Mouse (Mus musculus) limb, embryonic 12.5 days (tissue): ENCODE data around the gene Pdss2. TPM values are rescaled to one million over a fixed set of nuclear protein-coding genes. Genes with fewer than 3 reads are reported as not detected.

Source experiments
- ATAC-seq: fragments of 200-750 bp; cut with Nextera tagmentation; 2 replicates; pipeline ENCODE4 v1.8.0; 2017; ENCODE audit warnings: low read depth, moderate TSS enrichment; ENCODE audit not compliant: insufficient number of reproducible peaks, insufficient read depth, low FRiP score, low TSS enrichment
- H3K27ac ChIP-seq: fragments of 300-500 bp; sonication (generic); 2 replicates; pipeline ENCODE4 v1.5.1; 2016; ENCODE audit warnings: mild to moderate bottlenecking, moderate library complexity
- H3K27me3 ChIP-seq: fragments of 300-500 bp; sonication (generic); 2 replicates; pipeline ENCODE4 v1.6.1; 2016; ENCODE audit warnings: mild to moderate bottlenecking, moderate library complexity
- H3K36me3 ChIP-seq: fragments of 300-500 bp; sonication (generic); 2 replicates; pipeline ENCODE4 v1.6.1; 2016; ENCODE audit warnings: mild to moderate bottlenecking, moderate library complexity
- H3K4me1 ChIP-seq: fragments of 300-500 bp; sonication (generic); replicated peaks from 2 replicates; pipeline ENCODE4 v1.6.1; 2016
- H3K4me2 ChIP-seq: fragments of 300-500 bp; sonication (generic); 2 replicates; pipeline ENCODE4 v1.6.1; 2016; ENCODE audit warnings: mild to moderate bottlenecking, moderate library complexity
- H3K4me3 ChIP-seq: fragments of 300-500 bp; sonication (generic); replicated peaks from 2 replicates; pipeline ENCODE4 v1.5.1; 2016; ENCODE audit warnings: mild to moderate bottlenecking
- H3K9ac ChIP-seq: fragments of 300-500 bp; sonication (generic); replicated peaks from 2 replicates; pipeline ENCODE4 v1.6.1; 2016; ENCODE audit warnings: mild to moderate bottlenecking, moderate library complexity
- H3K9me3 ChIP-seq: fragments of 300-500 bp; sonication (generic); 2 replicates; pipeline ENCODE4 v1.6.1; 2016; ENCODE audit warnings: mild to moderate bottlenecking, moderate library complexity
- WGBS: fragments of 180-500 bp; shearing (Covaris S2); methylation state at CpG from one replicate; pipeline ENCODE4 v1.1.7; 2016; 5-methylcytosine and 5-hydroxymethylcytosine counted together
- polyA plus RNA-seq: library from polyadenylated mRNA; unstranded; fragments of >200 nt; fragmentation: Nextera tagmentation; extraction: Ambion mirVana; gene quantifications from 2 replicates; pipeline ENCODE4 v1.2.1, GENCODE M21; 2016

Pdss2 gene
- polyA plus RNA-seq, 1 experiment from 2014 or later: 13.7 TPM

- Histone ChIP-seq H3K9me3 (no peaks in the 10 kb centered on the region), H3K4me2 (no peak overlapping the region), H3K4me3 (no peak overlapping the region), H3K27me3 (peaks cover 10% of the 10 kb centered on the region; the same call in 1 of the 2 replicates), H3K27ac (no peak overlapping the region), H3K36me3 (no peaks in the 10 kb centered on the region), H3K9ac (no peak overlapping the region), H3K4me1 (0 out of 2 replicates have a peak, but pooled peaks cover 8% of the 10 kb centered on the region)
- WGBS: 92% methylated on average over 3 of the region's 3 CpGs
- ATAC-seq: no peak
These were observed 227.4 kb downstream of the Pdss2 start for GRCm38 (mm10) chr10:43448656-43449055.

GRCm38 (mm10) chr10:43451848-43452662, 230.8 kb downstream of the Pdss2 start:
- H3K4me1 ChIP-seq: 0 out of 2 replicates have a peak, but pooled peaks cover 8% of the 10 kb centered on the region
- peak; percentile 80; the same call in 1 of the 2 replicates for ATAC-seq
- no peaks in the 10 kb centered on the region for H3K36me3 ChIP-seq
- peak overlapping the region; percentile 45 for H3K4me2 ChIP-seq
- H3K27ac ChIP-seq: no peak overlapping the region
- peak overlapping the region; percentile 15 for H3K4me3 ChIP-seq
- H3K9ac ChIP-seq: peak overlapping the region; percentile 24; the same call in 1 of the 2 replicates
- peaks cover 10% of the 10 kb centered on the region; the same call in 1 of the 2 replicates for H3K27me3 ChIP-seq
- no peaks in the 10 kb centered on the region for H3K9me3 ChIP-seq
- 28% methylated on average over 16 of the region's 16 CpGs for WGBS

GRCm38 (mm10) chr10:43452663-43452996, 231.3 kb downstream of the Pdss2 start:
- H3K4me1 ChIP-seq: 0 out of 2 replicates have a peak, but pooled peaks cover 8% of the 10 kb centered on the region
- ATAC-seq: no peak
- peak overlapping the region; percentile 15 for H3K4me3 ChIP-seq
- 17% methylated on average over 5 of the region's 5 CpGs for WGBS
- H3K27me3 ChIP-seq: peaks cover 10% of the 10 kb centered on the region; the same call in 1 of the 2 replicates
- H3K36me3 ChIP-seq: no peaks in the 10 kb centered on the region
- H3K9ac ChIP-seq: peak overlapping the region; percentile 24; the same call in 1 of the 2 replicates
- peak overlapping the region; percentile 45 for H3K4me2 ChIP-seq
- H3K27ac ChIP-seq: no peak overlapping the region
- peaks cover 4% of the 10 kb centered on the region; the same call in 1 of the 2 replicates for H3K9me3 ChIP-seq

GRCm38 (mm10) chr10:43454219-43454618, 232.9 kb downstream of the Pdss2 start:
- no peak overlapping the region for H3K9ac ChIP-seq
- no peak for ATAC-seq
- WGBS: 63% methylated on average over 1 of the region's 1 CpGs
- no peak overlapping the region for H3K4me3 ChIP-seq
- 0 out of 2 replicates have a peak, but pooled peaks cover 8% of the 10 kb centered on the region for H3K4me1 ChIP-seq
- H3K9me3 ChIP-seq: peaks cover 7% of the 10 kb centered on the region; the same call in 1 of the 2 replicates
- no peaks in the 10 kb centered on the region for H3K36me3 ChIP-seq
- H3K27ac ChIP-seq: no peak overlapping the region
- H3K4me2 ChIP-seq: no peak overlapping the region
- peaks cover 10% of the 10 kb centered on the region; the same call in 1 of the 2 replicates for H3K27me3 ChIP-seq

GRCm38 (mm10) chr10:43454671-43455070, 233.4 kb downstream of the Pdss2 start:
- Histone ChIP-seq H3K27me3 (peaks cover 10% of the 10 kb centered on the region; the same call in 1 of the 2 replicates), H3K4me1 (0 out of 2 replicates have a peak, but pooled peaks cover 8% of the 10 kb centered on the region), H3K9ac (no peak overlapping the region), H3K9me3 (peaks cover 7% of the 10 kb centered on the region; the same call in 1 of the 2 replicates), H3K4me3 (no peak overlapping the region), H3K27ac (no peak overlapping the region), H3K4me2 (no peak overlapping the region), H3K36me3 (no peaks in the 10 kb centered on the region)
- ATAC-seq: no peak
- 95% methylated on average over 3 of the region's 3 CpGs for WGBS

- peaks cover under 1% of the 10 kb centered on the region; the same call in 1 of the 2 replicates for H3K9me3 ChIP-seq
- H3K4me1 ChIP-seq: peaks cover 4% of the 10 kb centered on the region; the same call in 1 of the 2 replicates
- no peak overlapping the region for H3K4me2 ChIP-seq
- H3K36me3 ChIP-seq: no peaks in the 10 kb centered on the region
- WGBS: 84% methylated on average over 5 of the region's 5 CpGs
- no peak overlapping the region for H3K27ac ChIP-seq
- H3K4me3 ChIP-seq: no peak overlapping the region
- no peak overlapping the region for H3K9ac ChIP-seq
- no peak for ATAC-seq
- H3K27me3 ChIP-seq: no peaks in the 10 kb centered on the region
These were observed 241.5 kb downstream of the Pdss2 start for GRCm38 (mm10) chr10:43462821-43463220.

- Histone ChIP-seq H3K4me2 (no peak overlapping the region), H3K4me3 (no peak overlapping the region), H3K9ac (no peak overlapping the region), H3K27ac (no peak overlapping the region), H3K9me3 (no peaks in the 10 kb centered on the region), H3K27me3 (no peaks in the 10 kb centered on the region), H3K36me3 (no peaks in the 10 kb centered on the region), H3K4me1 (peaks cover 5% of the 10 kb centered on the region; the same call in 1 of the 2 replicates)
- WGBS: 60% methylated on average over 3 of the region's 3 CpGs
- no peak for ATAC-seq
These were observed 241.9 kb downstream of the Pdss2 start for GRCm38 (mm10) chr10:43463227-43463626.

GRCm38 (mm10) chr10:43466223-43466622, 244.9 kb downstream of the Pdss2 start:
- H3K36me3 ChIP-seq: no peaks in the 10 kb centered on the region
- H3K27me3 ChIP-seq: no peaks in the 10 kb centered on the region
- no peak overlapping the region for H3K27ac ChIP-seq
- no peak for ATAC-seq
- peaks cover 5% of the 10 kb centered on the region; the same call in 1 of the 2 replicates for H3K4me1 ChIP-seq
- no peak overlapping the region for H3K4me3 ChIP-seq
- WGBS: 87% methylated on average over 2 of the region's 2 CpGs
- H3K9ac ChIP-seq: no peak overlapping the region
- H3K9me3 ChIP-seq: no peaks in the 10 kb centered on the region
- no peak overlapping the region for H3K4me2 ChIP-seq

- no peaks in the 10 kb centered on the region for H3K27me3 ChIP-seq
- no peak for ATAC-seq
- WGBS: 30% methylated on average over 13 of the region's 13 CpGs
- H3K9me3 ChIP-seq: no peaks in the 10 kb centered on the region
- peak overlapping the region; percentile 24; the same call in 1 of the 2 replicates for H3K4me2 ChIP-seq
- no peak overlapping the region for H3K9ac ChIP-seq
- peaks cover 5% of the 10 kb centered on the region; the same call in 1 of the 2 replicates for H3K4me1 ChIP-seq
- no peak overlapping the region for H3K4me3 ChIP-seq
- H3K36me3 ChIP-seq: no peaks in the 10 kb centered on the region
- H3K27ac ChIP-seq: no peak overlapping the region
These were observed 246.4 kb downstream of the Pdss2 start for GRCm38 (mm10) chr10:43467659-43468058.

GRCm38 (mm10) chr10:43468293-43468692, 247.0 kb downstream of the Pdss2 start:
- H3K9me3 ChIP-seq: no peaks in the 10 kb centered on the region
- no peaks in the 10 kb centered on the region for H3K36me3 ChIP-seq
- no peak for ATAC-seq
- H3K4me3 ChIP-seq: no peak overlapping the region
- peaks cover 5% of the 10 kb centered on the region; the same call in 1 of the 2 replicates for H3K4me1 ChIP-seq
- no peaks in the 10 kb centered on the region for H3K27me3 ChIP-seq
- H3K4me2 ChIP-seq: no peak overlapping the region
- 93% methylated on average over 6 of the region's 6 CpGs for WGBS
- H3K27ac ChIP-seq: no peak overlapping the region
- no peak overlapping the region for H3K9ac ChIP-seq

- ATAC-seq: no peak
These were observed 254.1 kb downstream of the Pdss2 start for GRCm38 (mm10) chr10:43475376-43475775.

More at GRCm38 (mm10) chr10:43475376-43475775, 254.1 kb downstream of the Pdss2 start:
- Histone ChIP-seq H3K4me1 (peaks cover 13% of the 10 kb centered on the region), H3K4me2 (no peak overlapping the region), H3K9ac (no peak overlapping the region), H3K27me3 (no peaks in the 10 kb centered on the region), H3K36me3 (no peaks in the 10 kb centered on the region), H3K27ac (no peak overlapping the region), H3K4me3 (no peak overlapping the region), H3K9me3 (no peaks in the 10 kb centered on the region)
- WGBS: 60% methylated on average over 4 of the region's 4 CpGs
